Mouse (Mus musculus) activated CD4-positive, CD25-positive, alpha-beta regulatory T cell, adult 4 months (primary cell): ENCODE results near the gene Sapcd1. TPM values are rescaled to one million over a fixed set of nuclear protein-coding genes. Genes with fewer than 3 reads are reported as not detected.

Experiments
- ATAC-seq: one replicate; pipeline ENCODE4 v1.8.0; 2017
- polyA plus RNA-seq, 2 experiments: library from polyadenylated mRNA; unstranded; fragments of 100-300 nt; shearing (Covaris generic); gene quantifications; one replicate each; pipeline ENCODE4 v1.2.1; 2017

The Sapcd1 gene
- polyA plus RNA-seq, 2 experiments from 2014 or later = 1.8 to 2.1 TPM

GRCm38 (mm10) chr17:34979631-34980030 lies 48.2 kb downstream of the Sapcd1 start:
- no peak for ATAC-seq

GRCm38 (mm10) chr17:34978239-34978638 lies 49.6 kb downstream of the Sapcd1 start:
- no peak for ATAC-seq

GRCm38 (mm10) chr17:34977000-34977399 lies 50.8 kb downstream of the Sapcd1 start:
- ATAC-seq = no peak

Other genes starting within 250 kb of the Sapcd1 start
- gene Cyp21a1, start 223.5 kb downstream of the Sapcd1 start, polyA plus RNA-seq = not detected
- gene Stk19, start 191.1 kb downstream of the Sapcd1 start, polyA plus RNA-seq = 10 to 100 TPM; 37.3 to 51.6 TPM
- 10 to 100 TPM; 19.8 to 28.0 TPM for gene Dxo, start 191.0 kb downstream of the Sapcd1 start, polyA plus RNA-seq
- 10 to 100 TPM; 26.0 to 38.5 TPM for gene Skiv2l, start 177.8 kb downstream of the Sapcd1 start, polyA plus RNA-seq
- gene Nelfe, start 177.6 kb downstream of the Sapcd1 start, polyA plus RNA-seq = 10 to 100 TPM; 45.4 to 53.4 TPM
- gene Cfb, start 165.5 kb downstream of the Sapcd1 start, polyA plus RNA-seq = under 1 TPM; 0.79 to 0.83 TPM
- not detected for gene Zbtb12, start 148.5 kb downstream of the Sapcd1 start, polyA plus RNA-seq
- gene Gm20547, start 146.0 kb downstream of the Sapcd1 start, polyA plus RNA-seq = not detected
- under 1 TPM in 1 of 2 experiments, not detected in 1; 0.73 TPM for gene C2, start 129.8 kb downstream of the Sapcd1 start, polyA plus RNA-seq
- gene Ehmt2, start 129.5 kb downstream of the Sapcd1 start, polyA plus RNA-seq = 10 to 100 TPM; 32.8 to 37.0 TPM
- not detected for gene Slc44a4, start 113.5 kb downstream of the Sapcd1 start, polyA plus RNA-seq
- gene Neu1, start 96.8 kb downstream of the Sapcd1 start, polyA plus RNA-seq = 10 to 100 TPM; 18.6 to 19.9 TPM
- gene Hspa1b, start 68.8 kb downstream of the Sapcd1 start, polyA plus RNA-seq = 1 to 10 TPM in 1 of 2 experiments, not detected in 1; 7.0 TPM
- gene Gm20481, start 58.1 kb downstream of the Sapcd1 start, polyA plus RNA-seq = not detected
- gene Hspa1a, start 55.9 kb downstream of the Sapcd1 start, polyA plus RNA-seq = 1 to 10 TPM in 1 of 2 experiments, under 1 TPM in 1; 0.17 to 5.1 TPM
- under 1 TPM in 1 of 2 experiments, not detected in 1; 0.46 TPM for gene Hspa1l, start 55.3 kb downstream of the Sapcd1 start, polyA plus RNA-seq
- 10 to 100 TPM; 45.5 to 61.3 TPM for gene Lsm2, start 46.2 kb downstream of the Sapcd1 start, polyA plus RNA-seq
- gene Vars, start 27.0 kb downstream of the Sapcd1 start, polyA plus RNA-seq = 10 to 100 TPM; 28.5 to 29.1 TPM
- gene Vwa7, start 11.4 kb downstream of the Sapcd1 start, polyA plus RNA-seq = under 1 TPM; 0.11 to 0.12 TPM
- 1 to 10 TPM; 1.3 to 1.6 TPM for gene Msh5, start 18.7 kb upstream of the Sapcd1 start, polyA plus RNA-seq
- 100 to 1,000 TPM; 464 to 670 TPM for gene Clic1, start 21.9 kb upstream of the Sapcd1 start, polyA plus RNA-seq
- 1 to 10 TPM in 1 of 2 experiments, under 1 TPM in 1; 0.36 to 1.8 TPM for gene Ddah2, start 31.0 kb upstream of the Sapcd1 start, polyA plus RNA-seq
- not detected for gene Ly6g6c, start 37.4 kb upstream of the Sapcd1 start, polyA plus RNA-seq
- not detected for gene Mpig6b, start 38.2 kb upstream of the Sapcd1 start, polyA plus RNA-seq
- not detected for gene Ly6g6e, start 48.9 kb upstream of the Sapcd1 start, polyA plus RNA-seq
- not detected for gene Ly6g6d, start 50.0 kb upstream of the Sapcd1 start, polyA plus RNA-seq
- gene Ly6g6f, start 57.6 kb upstream of the Sapcd1 start, polyA plus RNA-seq = under 1 TPM in 1 of 2 experiments, not detected in 1; 0.29 TPM
- gene Abhd16a, start 61.2 kb upstream of the Sapcd1 start, polyA plus RNA-seq = 10 to 100 TPM; 18.7 to 20.6 TPM
- gene Ly6g5c, start 80.3 kb upstream of the Sapcd1 start, polyA plus RNA-seq = not detected
- 1 to 10 TPM; 1.9 to 2.4 TPM for gene Ly6g5b, start 87.4 kb upstream of the Sapcd1 start, polyA plus RNA-seq
- 10 to 100 TPM; 60.4 to 70.2 TPM for gene Gpank1, start 93.4 kb upstream of the Sapcd1 start, polyA plus RNA-seq
- 100 to 1,000 TPM; 274 to 355 TPM for gene Csnk2b, start 94.0 kb upstream of the Sapcd1 start, polyA plus RNA-seq
- gene D17H6S53E, start 98.4 kb upstream of the Sapcd1 start, polyA plus RNA-seq = 10 to 100 TPM; 22.6 to 26.3 TPM
- gene Apom, start 104.0 kb upstream of the Sapcd1 start, polyA plus RNA-seq = not detected
- 10 to 100 TPM; 26.2 to 34.1 TPM for gene Bag6, start 107.2 kb upstream of the Sapcd1 start, polyA plus RNA-seq
- gene Prrc2a, start 136.9 kb upstream of the Sapcd1 start, polyA plus RNA-seq = 10 to 100 TPM; 38.8 to 78.9 TPM
- 1 to 10 TPM in 1 of 2 experiments, under 1 TPM in 1; 0.91 to 1.9 TPM for gene Aif1, start 148.1 kb upstream of the Sapcd1 start, polyA plus RNA-seq
- 10 to 100 TPM in 1 of 2 experiments, 1 to 10 TPM in 1; 5.4 to 13.4 TPM for gene Lst1, start 160.4 kb upstream of the Sapcd1 start, polyA plus RNA-seq
- gene Ltb, start 166.4 kb upstream of the Sapcd1 start, polyA plus RNA-seq = 100 to 1,000 TPM; 134 to 383 TPM
- gene Tnf, start 174.0 kb upstream of the Sapcd1 start, polyA plus RNA-seq = 10 to 100 TPM; 21.5 to 21.6 TPM
- gene Lta, start 177.3 kb upstream of the Sapcd1 start, polyA plus RNA-seq = 10 to 100 TPM; 70.5 to 90.5 TPM
- gene Gm16181, start 192.8 kb upstream of the Sapcd1 start, polyA plus RNA-seq = 1 to 10 TPM in 1 of 2 experiments, not detected in 1; 1.8 TPM
- gene Atp6v1g2, start 205.6 kb upstream of the Sapcd1 start, polyA plus RNA-seq = 1 to 10 TPM; 2.3 to 4.0 TPM
- gene Nfkbil1, start 207.8 kb upstream of the Sapcd1 start, polyA plus RNA-seq = 1 to 10 TPM; 3.4 to 4.4 TPM
- gene Ddx39b, start 213.7 kb upstream of the Sapcd1 start, polyA plus RNA-seq = 100 to 1,000 TPM; 200 to 247 TPM
- 1,000 to 10,000 TPM; 3,460 to 4,099 TPM for gene H2-D1, start 234.7 kb upstream of the Sapcd1 start, polyA plus RNA-seq